Mouse (Mus musculus): Measurements from ENCODE around the gene Celsr3. TPM values are rescaled to one million over a fixed set of nuclear protein-coding genes. Genes with fewer than 3 reads are reported as not detected.

Celsr3 gene
- total RNA-seq, 2 experiments from 2014 or later: 3.0 to 5.8 TPM

DNA sequence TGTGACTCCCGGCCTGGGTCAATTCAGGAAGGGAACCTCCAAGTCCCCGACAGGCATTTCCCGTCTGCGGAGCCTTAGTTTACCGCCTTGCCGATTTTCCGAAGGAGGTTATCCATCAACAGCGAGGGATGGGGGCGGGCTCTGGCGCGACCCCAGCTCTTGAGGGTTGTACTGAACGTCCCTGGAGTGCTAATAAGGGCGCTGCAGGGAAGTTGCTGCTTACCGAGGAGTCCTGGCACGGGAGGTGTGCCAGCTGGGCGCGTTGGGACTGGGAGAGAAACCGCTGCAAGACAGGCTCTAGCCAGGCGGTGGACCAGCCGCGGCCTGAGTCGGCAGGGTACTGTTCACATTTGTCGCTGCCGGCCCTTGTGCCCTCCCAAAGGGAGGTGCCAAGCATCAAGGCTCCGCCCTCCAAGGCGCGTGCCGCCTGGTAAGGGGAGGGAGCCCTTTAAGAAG is 28.1 kb downstream of the Celsr3 start:
- peak; percentile 93 for DNase-seq

DNA sequence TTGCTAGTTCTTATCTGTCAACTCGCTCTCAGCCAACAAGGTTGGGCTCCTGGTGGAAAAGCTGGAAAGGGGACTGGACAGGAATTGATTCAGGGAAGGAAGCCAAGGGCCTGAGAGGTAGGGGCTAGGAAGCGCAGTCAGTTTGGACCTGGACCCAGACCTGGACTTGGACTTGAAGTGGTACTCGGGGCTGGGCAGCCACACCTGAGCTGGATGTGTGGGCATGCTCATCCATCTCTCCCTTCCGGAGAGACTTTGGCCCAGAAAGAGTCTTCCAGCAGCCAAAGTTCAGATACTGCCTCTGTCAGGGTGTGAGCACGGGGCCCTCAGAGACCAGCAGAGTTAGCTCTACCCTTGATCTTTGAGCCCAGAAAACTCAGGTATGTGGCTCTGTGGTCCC is 29.2 kb downstream of the Celsr3 start:
- no peak for DNase-seq

DNA sequence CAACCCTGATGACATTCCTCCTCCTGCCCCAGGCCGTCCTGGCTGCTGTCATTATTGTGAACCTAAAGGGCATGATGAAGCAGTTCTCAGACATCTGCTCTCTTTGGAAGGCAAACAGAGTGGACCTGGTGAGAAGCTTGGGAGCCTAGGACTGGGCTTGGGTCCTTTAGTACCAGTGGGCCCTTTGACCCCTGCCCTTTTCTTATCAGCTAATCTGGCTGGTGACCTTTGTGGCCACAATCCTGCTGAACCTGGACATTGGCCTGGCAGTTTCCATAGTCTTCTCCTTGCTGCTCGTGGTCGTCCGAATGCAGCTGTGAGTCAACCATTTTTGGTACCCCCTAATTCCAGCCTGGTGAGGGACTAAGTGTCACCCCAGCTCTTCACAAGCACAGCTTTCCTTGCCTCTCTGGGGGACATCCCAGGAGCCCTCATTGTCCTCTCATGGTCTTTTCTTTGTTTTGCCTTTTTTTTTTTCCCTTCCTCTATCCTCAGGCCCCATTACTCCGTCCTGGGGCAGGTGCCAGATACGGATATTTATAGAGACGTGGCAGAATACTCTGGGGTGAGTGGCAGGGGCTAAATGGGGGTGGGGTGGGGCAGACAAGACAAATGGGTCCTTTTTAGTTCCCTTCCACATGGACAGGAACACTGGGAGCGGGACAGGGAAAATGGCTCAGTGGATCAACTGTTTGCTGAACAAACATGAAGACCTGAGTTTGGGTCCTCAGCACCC is 32.8 kb downstream of the Celsr3 start:
- no peak for DNase-seq

Small RNA genes lying within 50 kb of the gene (microRNA-seq; reads per million reads assigned to microRNA genes)
- gene Gm23156: not detected

Other genes starting within 250 kb of the Celsr3 start
- 100 to 1,000 TPM; 119 to 121 TPM for gene Wdr6, start 247.6 kb upstream of the Celsr3 start, total RNA-seq (2021)
- gene P4htm, start 228.7 kb upstream of the Celsr3 start, total RNA-seq (2021): 1 to 10 TPM; 5.6 to 6.3 TPM
- gene Arih2, start 176.9 kb upstream of the Celsr3 start, total RNA-seq (2021): 10 to 100 TPM; 62.2 to 65.6 TPM
- 100 to 1,000 TPM; 112 to 140 TPM for gene Slc25a20, start 164.2 kb upstream of the Celsr3 start, total RNA-seq (2021)
- gene Prkar2a, start 137.0 kb upstream of the Celsr3 start, total RNA-seq (2021): 10 to 100 TPM; 28.9 to 34.9 TPM
- 10 to 100 TPM; 77.3 to 99.4 TPM for gene Ip6k2, start 42.5 kb upstream of the Celsr3 start, total RNA-seq (2021)
- 10 to 100 TPM in 1 of 2 experiments, 1 to 10 TPM in 1; 9.8 to 12.5 TPM for gene Nckipsd, start 18.0 kb upstream of the Celsr3 start, total RNA-seq (2021)
- 10 to 100 TPM in 1 of 2 experiments, 1 to 10 TPM in 1; 8.5 to 10.9 TPM for gene Slc26a6, start 27.0 kb downstream of the Celsr3 start, total RNA-seq (2021)
- not detected for gene Tmem89, start 88.3 kb downstream of the Celsr3 start, total RNA-seq (2021)
- gene Uqcrc1, start 110.3 kb downstream of the Celsr3 start, total RNA-seq (2021): 100 to 1,000 TPM; 632 to 663 TPM
- 1 to 10 TPM; 3.9 to 6.0 TPM for gene Col7a1, start 127.3 kb downstream of the Celsr3 start, total RNA-seq (2021)
- gene Ucn2, start 159.7 kb downstream of the Celsr3 start, total RNA-seq (2021): 1 to 10 TPM in 1 of 2 experiments, not detected in 1; 1.1 TPM
- gene Pfkfb4, start 165.5 kb downstream of the Celsr3 start, total RNA-seq (2021): 10 to 100 TPM in 1 of 2 experiments, 1 to 10 TPM in 1; 4.8 to 13.2 TPM
- gene Shisa5, start 212.2 kb downstream of the Celsr3 start, total RNA-seq (2021): 100 to 1,000 TPM; 122 to 128 TPM
- 10 to 100 TPM; 19.7 to 23.4 TPM for gene Trex1, start 233.4 kb downstream of the Celsr3 start, total RNA-seq (2021)
- 10 to 100 TPM; 16.3 to 18.3 TPM for gene Atrip, start 247.8 kb downstream of the Celsr3 start, total RNA-seq (2021)

Data from adrenal gland, postnatal 36 days (tissue).